Mouse (Mus musculus) lung, adult 2 months (tissue): ENCODE results near the gene Fmo4. TPM values are rescaled to one million over a fixed set of nuclear protein-coding genes. Genes with fewer than 3 reads are reported as not detected.

Source experiments
- DNase-seq: peaks from one replicate; pipeline ENCODE4 v3.0.0; 2022
- H3K4me1 ChIP-seq: fragments of 200-500 bp; 2 replicates; pipeline ENCODE4 v1.6.1; 2011; ENCODE audit warnings: low read length; ENCODE audit not compliant: control insufficient read depth, insufficient read depth
- H3K4me3 ChIP-seq: fragments of 200-500 bp; replicated peaks from 2 replicates; pipeline ENCODE3; 2011; ENCODE audit warnings: low read depth, mild to moderate bottlenecking, control low read depth, low read length; ENCODE audit errors: extremely low read depth
- CTCF ChIP-seq: fragments of 200-500 bp; IDR thresholded peaks from 2 replicates; pipeline ENCODE4 v1.5.1; 2011; ENCODE audit warnings: mild to moderate bottlenecking, low read length, control low read depth; ENCODE audit not compliant: insufficient read depth
- POLR2A ChIP-seq: fragments of 200-500 bp; IDR thresholded peaks from 2 replicates; pipeline ENCODE4 v1.6.1; 2011; ENCODE audit warnings: low read depth, mild to moderate bottlenecking, control low read depth, low read length, borderline replicate concordance; ENCODE audit errors: extremely low read depth
- WGBS: fragments of 180-500 bp; shearing (Covaris S2); methylation state at CpG from one replicate; pipeline ENCODE4 v1.1.7; 2018; 5-methylcytosine and 5-hydroxymethylcytosine counted together
- polyA plus RNA-seq: library from polyadenylated mRNA; depleted of rRNA; stranded (reverse); fragments of >200 nt; gene quantifications from 2 replicates; pipeline ENCODE4 v1.2.3, GENCODE M21; 2012; rRNA removed

The Fmo4 gene
- polyA plus RNA-seq, 1 experiment, result 2.4 TPM

- DNase-seq, result no peak
- TF ChIP-seq CTCF (no peak), POLR2A (no peak)
- Histone ChIP-seq H3K4me1 (no peaks in the 10 kb centered on the region), H3K4me3 (no peak overlapping the region)
- 59% methylated on average over 7 of the region's 7 CpGs for WGBS
These were observed 64.2 kb downstream of the Fmo4 start for GRCm38 (mm10) chr1:162749607-162750006.

DNA sequence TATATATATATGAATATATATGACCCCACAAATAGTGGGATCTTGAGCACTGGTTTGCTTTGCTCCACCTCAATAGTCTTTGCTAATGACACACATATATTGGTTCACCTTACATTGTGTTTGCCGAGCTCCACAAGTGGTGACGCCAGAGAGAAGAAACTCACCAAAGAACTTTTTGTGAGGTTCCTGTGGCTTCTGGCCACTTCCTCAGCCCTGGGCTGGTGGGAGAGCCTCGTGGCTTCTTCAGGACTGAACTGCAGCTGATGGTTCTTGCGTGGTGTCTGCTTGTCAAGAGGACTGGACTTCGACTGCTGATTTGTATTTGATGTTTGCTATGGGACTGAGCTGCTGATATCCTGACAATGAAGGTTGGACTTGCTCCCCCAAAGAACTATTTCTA is 65.0 kb downstream of the Fmo4 start:
- no peaks in the 10 kb centered on the region for H3K4me1 ChIP-seq
- no peak overlapping the region for H3K4me3 ChIP-seq
- 68% methylated on average over 5 of the region's 5 CpGs for WGBS
- no peak for DNase-seq
- no peak for TF ChIP-seq POLR2A
- no peak for TF ChIP-seq CTCF

Other genes starting within 250 kb of the Fmo4 start
- gene Vamp4, start 243.5 kb downstream of the Fmo4 start, polyA plus RNA-seq, result 10.8 and 13.7 TPM in 2 replicates
- 0.29 and 1.3 TPM in 2 replicates for gene Myoc, start 174.8 kb downstream of the Fmo4 start, polyA plus RNA-seq
- gene Myocos, start 155.8 kb downstream of the Fmo4 start, polyA plus RNA-seq, result not detected in 2 replicates
- gene Prrc2c, start 73.4 kb downstream of the Fmo4 start, polyA plus RNA-seq, result 32.5 and 33.5 TPM in 2 replicates
- 173 and 219 TPM in 2 replicates for gene Fmo1, start 52.6 kb upstream of the Fmo4 start, polyA plus RNA-seq
- gene Fmo2, start 84.8 kb upstream of the Fmo4 start, polyA plus RNA-seq, result 147 and 240 TPM in 2 replicates
- 0.33 and 0.37 TPM in 2 replicates for gene Fmo6, start 123.5 kb upstream of the Fmo4 start, polyA plus RNA-seq
- gene Fmo3, start 170.6 kb upstream of the Fmo4 start, polyA plus RNA-seq, result 10.1 and 10.8 TPM in 2 replicates